Mouse (Mus musculus): ENCODE data around the gene Opn4. TPM values are rescaled to one million over a fixed set of nuclear protein-coding genes. Genes with fewer than 3 reads are reported as not detected.

Opn4 gene
- total and polyA plus RNA-seq, 3 experiments, result not detected

GRCm38 (mm10) chr14:34548391-34549001 is 51.4 kb downstream of the Opn4 start (continued):
- no peak for TF ChIP-seq POLR2AphosphoS2 (IDR thresholded peaks at IDR 0.05; ENCODE audit: low read length)
- TF ChIP-seq NELFE (IDR thresholded peaks at IDR 0.05; ENCODE audit: low read depth, low read length), result no peak
- no peak for TF ChIP-seq GABPA (IDR thresholded peaks at IDR 0.05; ENCODE audit: low read depth, low read length)
- no peak for TF ChIP-seq BHLHE40 (IDR thresholded peaks at IDR 0.05; ENCODE audit: borderline replicate concordance, low read depth, low read length)
- TF ChIP-seq MYC (IDR thresholded peaks at IDR 0.05; ENCODE audit: low read depth, low read length), result no peak
- TF ChIP-seq USF2 (IDR thresholded peaks at IDR 0.05; ENCODE audit: borderline replicate concordance in 1 of 2, insufficient read depth in 1 of 2, low read depth in 1 of 2, low read length in 2 of 2), result no peak
- TF ChIP-seq RCOR1 (IDR thresholded peaks at IDR 0.05; ENCODE audit: low read depth, low read length), result no peak
- no peak for TF ChIP-seq MAFK (IDR thresholded peaks at IDR 0.05; ENCODE audit: borderline replicate concordance, low read depth, low read length)
- no peak for TF ChIP-seq ZC3H11A (IDR thresholded peaks at IDR 0.05; ENCODE audit: low read depth, low read length)
- no peak for TF ChIP-seq ETS1 (IDR thresholded peaks at IDR 0.05; ENCODE audit: low read depth, low read length)

- Histone ChIP-seq H3K79me2 (ENCODE audit: control insufficient read depth, insufficient read depth, low read length, poor library complexity) (no peaks in the 10 kb centered on the region), H3K27ac (ENCODE audit: control insufficient read depth, low read depth, low read length) (no peak overlapping the region), H3K9ac (ENCODE audit: control insufficient read depth, low read depth, low read length, poor library complexity, severe bottlenecking) (no peak overlapping the region), H3K27me3 (ENCODE audit: control insufficient read depth in 1 of 2, insufficient read depth in 2 of 2, low read length in 2 of 2) (peaks cover 0 to 3% of the 10 kb centered on the region in 2 experiments; a peak in 2 of 4 replicates), H3K36me3 (ENCODE audit: control insufficient read depth in 1 of 2, insufficient read depth in 2 of 2, low read length in 2 of 2) (no peaks in the 10 kb centered on the region), H3K4me3 (ENCODE audit: control insufficient read depth in 1 of 2, insufficient read depth in 1 of 2, low read depth in 2 of 2, low read length in 2 of 2) (no peak overlapping the region), H3K9me3 (replicated peaks; ENCODE audit: insufficient read depth, low read length) (no peaks in the 10 kb centered on the region), H3K4me1 (ENCODE audit: control insufficient read depth in 1 of 2, insufficient read depth in 2 of 2, low read length in 2 of 2) (no peaks in the 10 kb centered on the region)
- TF ChIP-seq ELF1 (IDR thresholded peaks at IDR 0.05; ENCODE audit: low read depth, low read length) (no peak), KAT2A (conservative IDR thresholded peaks at IDR 0.05; ENCODE audit: low read depth, low read length) (no peak), USF1 (IDR thresholded peaks at IDR 0.05; ENCODE audit: low read depth, low read length) (no peak), POLR2A (IDR thresholded peaks at IDR 0.05; ENCODE audit: control insufficient read depth in 1 of 2, insufficient read depth in 1 of 2, low read depth in 1 of 2, low read length in 2 of 2, poor library complexity in 1 of 2) (no peak), TBP (IDR thresholded peaks at IDR 0.05; ENCODE audit: low read depth, low read length) (no peak), HCFC1 (IDR thresholded peaks at IDR 0.05; ENCODE audit: low read depth, low read length) (no peak), USF2 (IDR thresholded peaks at IDR 0.05; ENCODE audit: borderline replicate concordance in 1 of 2, insufficient read depth in 1 of 2, low read depth in 1 of 2, low read length in 2 of 2) (no peak), EP300 (IDR thresholded peaks at IDR 0.05; ENCODE audit: low read depth in 1 of 2, low read length in 2 of 2) (no peak), GABPA (IDR thresholded peaks at IDR 0.05; ENCODE audit: low read depth, low read length) (no peak), MYB (IDR thresholded peaks at IDR 0.05; ENCODE audit: low read depth, low read length) (no peak), ZC3H11A (IDR thresholded peaks at IDR 0.05; ENCODE audit: low read depth, low read length) (no peak), MEF2A (IDR thresholded peaks at IDR 0.05; ENCODE audit: extremely low read depth, insufficient replicate concordance, low read depth, low read length, poor library complexity, severe bottlenecking) (no peak), NRF1 (IDR thresholded peaks at IDR 0.05; ENCODE audit: insufficient read depth, low read depth, low read length, poor library complexity, severe bottlenecking) (no peak), POLR2AphosphoS2 (IDR thresholded peaks at IDR 0.05; ENCODE audit: low read length) (no peak), UBTF (IDR thresholded peaks at IDR 0.05; ENCODE audit: borderline replicate concordance, insufficient read depth, low read depth, low read length) (no peak), TAL1 (IDR thresholded peaks at IDR 0.05; ENCODE audit: low read length) (no peak), ZNF384 (IDR thresholded peaks at IDR 0.05; ENCODE audit: low read depth, low read length) (no peak), GATA1 (IDR thresholded peaks at IDR 0.05; ENCODE audit: low read depth, low read length) (no peak)
- DNase-seq (ENCODE audit: low read depth, low spot score), result no peak
These were observed 55.4 kb downstream of the Opn4 start for GRCm38 (mm10) chr14:34544545-34544944.

All from MEL (cell line).